Mouse (Mus musculus) embryonic stem cell, embryonic (primary cell): ENCODE data around the gene Gm20517.

Experiments used
- CTCF ChIA-PET, 4 experiments: fragments of 300-600 bp in 2 of 4; fragments of 350-600 bp in 2 of 4; sonication (Branson Sonifier 250); formaldehyde crosslinking; loops; one replicate each; lab custom pipeline; 2022; ENCODE audit warnings: inconsistent platforms in 2 of 4; lab: Charles Lee
- POLR2A ChIA-PET, 4 experiments: fragments of 300-600 bp in 2 of 4; fragments of 350-600 bp in 2 of 4; sonication (Branson Sonifier 250); formaldehyde crosslinking; loops; one replicate each; lab custom pipeline; 2022; ENCODE audit warnings: antibody characterized with exemption in 4 of 4, inconsistent platforms in 1 of 4; lab: Charles Lee

Gm20517 gene

GRCm38 (mm10) chr17:47593854-47594182 is 17.6 kb upstream of the Gm20517 start:
- POLR2A ChIA-PET, result interaction anchor here in 2 of 4 experiments (0.6 to 3.4 kb wide), 10 partner anchors 10 to 106 kb away, joined by 3 to 26 read pairs (median 5); no protein-coding TSS in a partner anchor
- CTCF ChIA-PET, result interaction anchor here in 1 of 4 experiments (2.6 kb wide), 1 partner anchor 83 kb away, joined by 36 read pairs; no protein-coding TSS in a partner anchor

GRCm38 (mm10) chr17:47594183-47594968 is 17.0 kb upstream of the Gm20517 start:
- POLR2A ChIA-PET, result interaction anchor here (0.6 to 7.8 kb wide), 63 partner anchors 8 to 1380 kb away, joined by 3 to 116 read pairs (median 5); partner anchors contain the start of genes Bysl (in 2 of the 4), Ccnd3 (in 2 of the 4), Gm20517 (in 2 of the 4) and Med20 (in 2 of the 4)
- CTCF ChIA-PET, result interaction anchor here (0.6 to 4.4 kb wide), 19 partner anchors 8 to 889 kb away, joined by 3 to 44 read pairs (median 4); no protein-coding TSS in a partner anchor

GRCm38 (mm10) chr17:47594969-47595247 is 16.5 kb upstream of the Gm20517 start:
- ChIA-PET POLR2A (interaction anchor here (0.6 to 7.8 kb wide), 73 partner anchors 8 to 1379 kb away, joined by 3 to 116 read pairs (median 5); partner anchors contain the start of genes Taf8 (in 3 of the 4), Bysl (in 2 of the 4), Ccnd3 (in 2 of the 4) and Gm20517 (in 2 of the 4)), CTCF (interaction anchor here (0.6 to 4.4 kb wide), 26 partner anchors 9 to 890 kb away, joined by 3 to 44 read pairs (median 4); partner anchors contain the start of genes Bysl (in 1 of the 4), Gm20517 (in 1 of the 4) and Med20 (in 1 of the 4))

GRCm38 (mm10) chr17:47595248-47596161 is 15.9 kb upstream of the Gm20517 start:
- ChIA-PET POLR2A (interaction anchor here (0.6 to 7.8 kb wide), 106 partner anchors 9 to 1379 kb away, joined by 3 to 116 read pairs (median 5); partner anchors contain the start of genes Taf8 (in 3 of the 4), Bysl (in 2 of the 4), Ccnd3 (in 2 of the 4) and Gm20517 (in 2 of the 4)), CTCF (interaction anchor here (0.6 to 4.4 kb wide), 33 partner anchors 10 to 699 kb away, joined by 3 to 44 read pairs (median 4); partner anchors contain the start of genes Bysl (in 2 of the 4), Gm20517 (in 2 of the 4), Med20 (in 2 of the 4) and Taf8 (in 1 of the 4))

- CTCF ChIA-PET, result interaction anchor here (0.7 to 4.4 kb wide), 23 partner anchors 9 to 699 kb away, joined by 3 to 44 read pairs (median 4); partner anchors contain the start of genes Bysl (in 2 of the 4), Gm20517 (in 2 of the 4), Med20 (in 2 of the 4) and Taf8 (in 1 of the 4)
- POLR2A ChIA-PET, result interaction anchor here (0.6 to 7.8 kb wide), 75 partner anchors 8 to 814 kb away, joined by 3 to 116 read pairs (median 5); partner anchors contain the start of genes Bysl (in 2 of the 4), Ccnd3 (in 2 of the 4), Gm20517 (in 2 of the 4) and Med20 (in 2 of the 4)
These were observed 15.1 kb upstream of the Gm20517 start for GRCm38 (mm10) chr17:47596162-47596838.

GRCm38 (mm10) chr17:47596839-47597164 is 14.6 kb upstream of the Gm20517 start:
- ChIA-PET CTCF (interaction anchor here in 3 of 4 experiments (0.8 to 4.4 kb wide), 9 partner anchors 10 to 504 kb away, joined by 3 to 44 read pairs (median 4); partner anchors contain the start of genes Bysl (in 1 of the 3), Gm20517 (in 1 of the 3) and Med20 (in 1 of the 3)), POLR2A (interaction anchor here (0.6 to 7.8 kb wide), 29 partner anchors 9 to 518 kb away, joined by 3 to 116 read pairs (median 7); partner anchors contain the start of genes Ccnd3 (in 2 of the 4) and Usp49 (in 1 of the 4))

- POLR2A ChIA-PET, result interaction anchor here (0.6 to 7.8 kb wide), 25 partner anchors 10 to 1403 kb away, joined by 3 to 116 read pairs (median 9); partner anchors contain the start of genes Ccnd3 (in 1 of the 4) and Taf8 (in 1 of the 4)
These were observed 14.1 kb upstream of the Gm20517 start for GRCm38 (mm10) chr17:47597261-47597660.

GRCm38 (mm10) chr17:47597838-47598579 is 13.4 kb upstream of the Gm20517 start:
- ChIA-PET CTCF (interaction anchor here (0.5 to 4.4 kb wide), 56 partner anchors 8 to 715 kb away, joined by 3 to 44 read pairs (median 3); partner anchors contain the start of genes Bysl (in 1 of the 4), Ccnd3 (in 1 of the 4), Gm20517 (in 1 of the 4) and Med20 (in 1 of the 4)), POLR2A (interaction anchor here (0.6 to 7.8 kb wide), 52 partner anchors 8 to 1402 kb away, joined by 3 to 116 read pairs (median 4); partner anchors contain the start of genes Ccnd3 (in 2 of the 4), Taf8 (in 2 of the 4), Bysl (in 1 of the 4) and Gm20517 (in 1 of the 4))

More at GRCm38 (mm10) chr17:47597261-47597660, 14.1 kb upstream of the Gm20517 start:
- CTCF ChIA-PET, result interaction anchor here in 3 of 4 experiments (0.6 to 4.4 kb wide), 15 partner anchors 11 to 361 kb away, joined by 3 to 44 read pairs (median 4); no protein-coding TSS in a partner anchor

GRCm38 (mm10) chr17:47598580-47599304 is 12.6 kb upstream of the Gm20517 start:
- ChIA-PET POLR2A (interaction anchor here (0.6 to 7.8 kb wide), 53 partner anchors 8 to 665 kb away, joined by 3 to 116 read pairs (median 4); partner anchors contain the start of genes Bysl (in 2 of the 4), Ccnd3 (in 2 of the 4), Gm20517 (in 2 of the 4) and Med20 (in 2 of the 4)), CTCF (interaction anchor here (0.5 to 4.4 kb wide), 53 partner anchors 7 to 1227 kb away, joined by 3 to 44 read pairs (median 4); partner anchors contain the start of genes Bysl (in 1 of the 4), Ccnd3 (in 1 of the 4), Gm20517 (in 1 of the 4) and Med20 (in 1 of the 4))

- ChIA-PET POLR2A (interaction anchor here (0.6 to 7.8 kb wide), 40 partner anchors 8 to 825 kb away, joined by 3 to 116 read pairs (median 5); partner anchors contain the start of genes Bysl (in 2 of the 4), Gm20517 (in 2 of the 4), Med20 (in 2 of the 4) and Taf8 (in 2 of the 4)), CTCF (interaction anchor here (0.5 to 3.1 kb wide), 6 partner anchors 81 to 1228 kb away, joined by 3 to 17 read pairs (median 6); no protein-coding TSS in a partner anchor)
These were observed 11.7 kb upstream of the Gm20517 start for GRCm38 (mm10) chr17:47599511-47600297.

GRCm38 (mm10) chr17:47600601-47601388 is 10.6 kb upstream of the Gm20517 start:
- ChIA-PET POLR2A (interaction anchor here (0.5 to 7.8 kb wide), 31 partner anchors 9 to 269 kb away, joined by 3 to 116 read pairs (median 5); partner anchors contain the start of genes Taf8 (in 2 of the 4), Bysl (in 1 of the 4), Ccnd3 (in 1 of the 4) and Gm20517 (in 1 of the 4)), CTCF (interaction anchor here in 3 of 4 experiments (0.7 to 3.1 kb wide), 5 partner anchors 89 to 241 kb away, joined by 3 to 17 read pairs (median 6); no protein-coding TSS in a partner anchor)

GRCm38 (mm10) chr17:47601389-47601755 is 10.0 kb upstream of the Gm20517 start:
- CTCF ChIA-PET, result interaction anchor here in 2 of 4 experiments (0.7 to 2.0 kb wide), 5 partner anchors 10 to 241 kb away, joined by 3 to 7 read pairs (median 5); partner anchors contain the start of genes Bysl (in 1 of the 2), Gm20517 (in 1 of the 2) and Med20 (in 1 of the 2)
- POLR2A ChIA-PET, result interaction anchor here (0.5 to 7.8 kb wide), 22 partner anchors 8 to 270 kb away, joined by 3 to 116 read pairs (median 5); partner anchors contain the start of genes Bysl (in 2 of the 4), Gm20517 (in 2 of the 4), Med20 (in 2 of the 4) and Ccnd3 (in 1 of the 4)
